Mouse (Mus musculus): Measurements from ENCODE around the gene Rbm34.

DNA sequence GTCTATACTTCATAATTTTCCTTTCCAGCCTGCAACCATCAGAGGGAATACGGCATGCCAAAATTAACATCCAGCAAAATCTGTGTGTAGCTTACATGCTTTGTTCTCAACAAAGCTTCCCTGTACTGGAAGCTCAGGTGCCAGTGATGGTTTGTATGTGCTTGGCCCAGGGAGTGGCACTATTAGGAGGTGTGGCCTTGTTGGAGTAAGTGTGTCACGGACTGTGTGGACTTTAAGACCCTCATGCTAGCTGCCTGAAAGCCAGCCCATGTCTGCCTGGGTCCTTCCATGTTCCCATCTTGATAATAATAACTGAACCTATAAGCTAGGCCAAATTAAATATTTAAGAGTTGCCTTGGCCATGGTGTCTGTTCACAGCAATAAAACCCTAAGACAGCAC is 35.5 kb downstream of the Rbm34 start:
- TF ChIP-seq POLR2A (IDR thresholded peaks at IDR 0.05; ENCODE audit: low read depth, low read length) (no peak), CTCF (conservative IDR thresholded peaks at IDR 0.05; ENCODE audit: insufficient read depth, insufficient read length, low read depth, low read length) (no peak)
